Mouse (Mus musculus) limb, embryonic 14.5 days (tissue): ENCODE results near the gene Nmnat2. TPM values are rescaled to one million over a fixed set of nuclear protein-coding genes. Genes with fewer than 3 reads are reported as not detected.

Experiments
- ATAC-seq: fragments of 200-750 bp; cut with Nextera tagmentation; 2 replicates; pipeline ENCODE4 v1.8.0; 2017; ENCODE audit warnings: low read depth, moderate number of reproducible peaks, moderate TSS enrichment; ENCODE audit not compliant: low FRiP score
- DNase-seq: peaks from one replicate; pipeline ENCODE4 v3.0.0-alpha.2; 2015; ENCODE audit warnings: low spot score
- H3K27ac ChIP-seq: fragments of 300-500 bp; sonication (generic); replicated peaks from 2 replicates; pipeline ENCODE4 v1.5.1; 2014; ENCODE audit warnings: low read depth, mild to moderate bottlenecking, low read length, moderate library complexity, mixed read lengths
- H3K27me3 ChIP-seq: fragments of 300-500 bp; sonication (generic); 2 replicates; pipeline ENCODE4 v1.6.1; 2014; ENCODE audit warnings: low read length, mixed read lengths; ENCODE audit not compliant: control insufficient read depth, insufficient read depth
- H3K36me3 ChIP-seq: fragments of 300-500 bp; sonication (generic); 2 replicates; pipeline ENCODE4 v1.6.1; 2014; ENCODE audit warnings: mild to moderate bottlenecking, low read length, moderate library complexity, mixed read lengths; ENCODE audit not compliant: control insufficient read depth, insufficient read depth
- H3K4me1 ChIP-seq: fragments of 300-500 bp; sonication (generic); 2 replicates; pipeline ENCODE4 v1.6.1; 2014; ENCODE audit warnings: antibody characterized with exemption, low read length, mixed read lengths; ENCODE audit not compliant: control insufficient read depth, insufficient read depth
- H3K4me2 ChIP-seq: fragments of 300-500 bp; sonication (generic); replicated peaks from 2 replicates; pipeline ENCODE4 v1.6.1; 2014; ENCODE audit warnings: low read depth, mild to moderate bottlenecking, low read length, moderate library complexity; ENCODE audit not compliant: severe bottlenecking
- H3K4me3 ChIP-seq: fragments of 300-500 bp; sonication (generic); replicated peaks from 2 replicates; pipeline ENCODE4 v1.5.1; 2014; ENCODE audit warnings: low read length
- H3K9ac ChIP-seq: fragments of 300-500 bp; sonication (generic); 2 replicates; pipeline ENCODE4 v1.6.1; 2014; ENCODE audit warnings: mild to moderate bottlenecking, low read depth, low read length, moderate library complexity; ENCODE audit not compliant: severe bottlenecking
- H3K9me3 ChIP-seq: fragments of 300-500 bp; sonication (generic); 2 replicates; pipeline ENCODE4 v1.6.1; 2016; ENCODE audit warnings: low read length; ENCODE audit not compliant: control insufficient read depth
- POLR2A ChIP-seq: fragments of 200-500 bp; IDR thresholded peaks from 2 replicates; pipeline ENCODE4 v1.8.0; 2012; ENCODE audit warnings: inconsistent platforms, mild to moderate bottlenecking, moderate library complexity, borderline replicate concordance; ENCODE audit not compliant: insufficient read depth, insufficient read length; ENCODE audit errors: extremely low read depth
- WGBS: fragments of 180-500 bp; shearing (Covaris S2); extraction: QIAGEN DNeasy Blood & Tissue Kit; methylation state at CpG from one replicate; pipeline ENCODE4 v1.1.7; 2014; 5-methylcytosine and 5-hydroxymethylcytosine counted together
- polyA plus RNA-seq, 2 experiments: library from polyadenylated mRNA; depleted of rRNA in 1 of 2; stranded (reverse) in 1 of 2; unstranded in 1 of 2; fragments of >200 nt; fragmentation: Nextera tagmentation in 1 of 2; extraction: Ambion mirVana in 1 of 2; gene quantifications; 2 replicates each; pipeline versions ENCODE4 v1.2.1 to v1.2.3; 2012 to 2014

The Nmnat2 gene
- polyA plus RNA-seq, 2 experiments: 1.6 to 2.0 TPM

GRCm38 (mm10) chr1:153021034-153021638 lies 66.3 kb downstream of the Nmnat2 start:
- TF ChIP-seq POLR2A: no peak
- no peaks in the 10 kb centered on the region for H3K27me3 ChIP-seq
- DNase-seq (no peak), ATAC-seq (no peak)
- H3K9me3 ChIP-seq: no peaks in the 10 kb centered on the region
- no peak overlapping the region for H3K27ac ChIP-seq
- H3K4me3 ChIP-seq: no peak overlapping the region
- no peaks in the 10 kb centered on the region for H3K36me3 ChIP-seq
- H3K4me2 ChIP-seq: no peak overlapping the region
- peaks cover 6% of the 10 kb centered on the region for H3K4me1 ChIP-seq
- H3K9ac ChIP-seq: no peak overlapping the region
- WGBS: 51% methylated on average over 7 of the region's 7 CpGs

- DNase-seq: no peak
- no peak for ATAC-seq
- no peak for TF ChIP-seq POLR2A
These were observed 68.2 kb downstream of the Nmnat2 start for GRCm38 (mm10) chr1:153023018-153023417.

GRCm38 (mm10) chr1:153023875-153024274 lies 69.1 kb downstream of the Nmnat2 start:
- H3K4me2 ChIP-seq: no peak overlapping the region
- no peak overlapping the region for H3K27ac ChIP-seq
- no peaks in the 10 kb centered on the region for H3K9me3 ChIP-seq
- H3K4me3 ChIP-seq: no peak overlapping the region
- no peaks in the 10 kb centered on the region for H3K27me3 ChIP-seq
- ATAC-seq (no peak), DNase-seq (no peak)
- no peaks in the 10 kb centered on the region for H3K36me3 ChIP-seq
- 87% methylated on average over 2 of the region's 2 CpGs for WGBS
- no peak for TF ChIP-seq POLR2A
- H3K4me1 ChIP-seq: no peaks in the 10 kb centered on the region
- H3K9ac ChIP-seq: no peak overlapping the region

More at GRCm38 (mm10) chr1:153023018-153023417, 68.2 kb downstream of the Nmnat2 start:
- WGBS: 84% methylated on average over 4 of the region's 4 CpGs
- Histone ChIP-seq H3K36me3 (no peaks in the 10 kb centered on the region), H3K27me3 (no peaks in the 10 kb centered on the region), H3K9ac (no peak overlapping the region), H3K4me1 (no peaks in the 10 kb centered on the region), H3K4me3 (no peak overlapping the region), H3K27ac (no peak overlapping the region), H3K9me3 (no peaks in the 10 kb centered on the region), H3K4me2 (no peak overlapping the region)

GRCm38 (mm10) chr1:153024453-153024852 lies 69.7 kb downstream of the Nmnat2 start:
- DNase-seq (no peak), ATAC-seq (no peak)
- 62% methylated on average over 2 of the region's 2 CpGs for WGBS
- Histone ChIP-seq H3K9ac (no peak overlapping the region), H3K4me3 (no peak overlapping the region), H3K27me3 (no peaks in the 10 kb centered on the region), H3K36me3 (no peaks in the 10 kb centered on the region), H3K9me3 (no peaks in the 10 kb centered on the region), H3K4me2 (no peak overlapping the region), H3K27ac (no peak overlapping the region), H3K4me1 (no peaks in the 10 kb centered on the region)
- no peak for TF ChIP-seq POLR2A

GRCm38 (mm10) chr1:153031345-153031744 lies 76.6 kb downstream of the Nmnat2 start:
- Histone ChIP-seq H3K9ac (no peak overlapping the region), H3K9me3 (no peaks in the 10 kb centered on the region), H3K36me3 (no peaks in the 10 kb centered on the region), H3K4me1 (0 out of 2 replicates have a peak, but pooled peaks cover 3% of the 10 kb centered on the region), H3K4me2 (no peak overlapping the region), H3K27me3 (no peaks in the 10 kb centered on the region), H3K27ac (no peak overlapping the region), H3K4me3 (no peak overlapping the region)
- DNase-seq: no peak
- no peak for TF ChIP-seq POLR2A
- WGBS: 38% methylated on average over 6 of the region's 6 CpGs
- ATAC-seq: no peak

GRCm38 (mm10) chr1:153031954-153032353 lies 77.2 kb downstream of the Nmnat2 start:
- no peaks in the 10 kb centered on the region for H3K9me3 ChIP-seq
- H3K4me2 ChIP-seq: no peak overlapping the region
- H3K27ac ChIP-seq: no peak overlapping the region
- no peak overlapping the region for H3K4me3 ChIP-seq
- DNase-seq (no peak), ATAC-seq (no peak)
- H3K4me1 ChIP-seq: 0 out of 2 replicates have a peak, but pooled peaks cover 3% of the 10 kb centered on the region
- H3K36me3 ChIP-seq: no peaks in the 10 kb centered on the region
- 67% methylated on average over 12 of the region's 12 CpGs for WGBS
- TF ChIP-seq POLR2A: no peak
- H3K9ac ChIP-seq: no peak overlapping the region
- no peaks in the 10 kb centered on the region for H3K27me3 ChIP-seq
